Mouse (Mus musculus): ENCODE data around the gene Dhps. TPM values are rescaled to one million over a fixed set of nuclear protein-coding genes. Genes with fewer than 3 reads are reported as not detected.
"Not testable (repeated sequence)": the region's sequence is repeated elsewhere in the genome, so short reads cannot be mapped to it uniquely, and the experiment has no call there.

Dhps gene
- total RNA-seq, 2 experiments from 2014 or later, result 57.9 to 67.6 TPM

DNA sequence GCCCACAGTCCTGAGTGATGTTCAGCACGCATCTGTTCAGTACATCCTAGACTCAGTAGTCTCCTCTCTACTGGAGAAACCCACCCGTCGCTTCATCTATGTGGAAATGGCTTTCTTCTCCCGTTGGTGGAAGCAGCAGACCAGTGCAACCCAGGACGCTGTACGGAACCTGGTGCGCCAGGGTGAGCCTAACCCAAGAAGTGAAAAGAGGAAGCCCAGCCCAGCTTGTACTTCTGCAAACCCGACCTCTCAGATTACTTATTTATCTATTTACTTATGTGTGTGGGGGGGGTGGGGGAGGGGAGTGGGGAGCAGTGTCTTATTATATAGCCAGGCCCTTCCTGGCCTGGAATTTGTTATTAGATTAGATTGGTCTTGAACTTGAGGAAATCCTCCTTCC is 13.1 kb downstream of the Dhps start:
- intact Hi-C loops (cut with DNase I), result loop anchor here (10.0 kb wide), 1 partner anchor 210 kb away; the partner anchor contains the start of genes Orc6 and Vps35
- DNase-seq (ENCODE audit: low spot score in 2 of 2), result no peak

GRCm38 (mm10) chr8:85086238-85086637 is 14.7 kb downstream of the Dhps start:
- intact Hi-C loops (cut with DNase I), result loop anchor here (10.0 kb wide), 1 partner anchor 209 kb away; the partner anchor contains the start of genes Orc6 and Vps35
- no peak for DNase-seq (ENCODE audit: low spot score in 2 of 2)

DNA sequence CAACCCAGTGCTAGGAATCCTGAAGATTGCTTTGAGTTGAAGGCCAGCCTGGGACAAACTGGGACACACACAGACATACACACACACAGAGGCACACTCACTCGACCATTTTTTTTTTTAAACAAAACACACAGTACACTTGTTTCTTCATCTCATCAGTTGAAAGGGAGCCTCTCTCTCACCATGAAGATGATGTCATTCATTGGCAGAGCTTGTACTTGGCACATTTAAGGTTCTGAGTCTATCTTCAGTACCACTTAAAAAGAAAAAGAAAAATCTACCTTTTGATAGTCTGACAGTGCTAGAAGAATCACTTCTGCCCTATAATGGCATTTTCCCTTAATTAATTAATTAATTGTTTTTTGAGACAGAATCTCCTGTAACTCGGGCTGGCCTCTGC is 17.2 kb downstream of the Dhps start:
- DNase-seq (ENCODE audit: low spot score in 2 of 2), result no peak
- intact Hi-C loops (cut with DNase I), result loop anchor here (10.0 kb wide), 1 partner anchor 206 kb away; the partner anchor contains the start of genes Orc6 and Vps35

- no peak for DNase-seq (ENCODE audit: low spot score in 2 of 2)
- intact Hi-C loops (cut with DNase I), result no loop called here
These were observed 19.3 kb downstream of the Dhps start for GRCm38 (mm10) chr8:85090856-85091255.

GRCm38 (mm10) chr8:85091526-85092090 is 20.1 kb downstream of the Dhps start:
- intact Hi-C loops (cut with DNase I), result no loop called here

DNA sequence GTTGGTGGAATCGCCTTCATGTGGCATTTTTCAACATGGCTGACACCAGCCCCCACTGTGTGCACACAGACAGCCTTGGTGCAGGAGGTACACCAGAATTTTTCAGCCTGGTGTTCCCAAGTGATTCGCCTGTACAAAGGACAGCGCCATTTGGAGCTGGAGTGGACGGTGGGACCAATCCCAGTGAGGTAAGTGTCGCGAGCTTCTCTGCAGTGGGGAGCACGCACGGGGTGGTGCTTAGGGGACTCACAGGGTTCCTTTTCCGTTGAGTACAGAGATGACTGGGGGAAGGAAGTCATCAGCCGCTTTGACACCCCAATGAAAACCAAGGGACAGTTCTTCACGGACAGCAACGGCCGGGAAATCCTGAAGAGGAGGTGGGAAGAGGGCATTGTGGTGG is 23.5 kb downstream of the Dhps start:
- DNase-seq (ENCODE audit: low spot score in 2 of 2), result no peak
- intact Hi-C loops (cut with DNase I), result no loop called here

More at GRCm38 (mm10) chr8:85091526-85092090, 20.1 kb downstream of the Dhps start:
- DNase-seq (ENCODE audit: low spot score in 2 of 2), result no peak

GRCm38 (mm10) chr8:85095566-85095965 is 24.0 kb downstream of the Dhps start:
- no peak for DNase-seq (ENCODE audit: low spot score in 2 of 2)
- intact Hi-C loops (cut with DNase I), result no loop called here

DNA sequence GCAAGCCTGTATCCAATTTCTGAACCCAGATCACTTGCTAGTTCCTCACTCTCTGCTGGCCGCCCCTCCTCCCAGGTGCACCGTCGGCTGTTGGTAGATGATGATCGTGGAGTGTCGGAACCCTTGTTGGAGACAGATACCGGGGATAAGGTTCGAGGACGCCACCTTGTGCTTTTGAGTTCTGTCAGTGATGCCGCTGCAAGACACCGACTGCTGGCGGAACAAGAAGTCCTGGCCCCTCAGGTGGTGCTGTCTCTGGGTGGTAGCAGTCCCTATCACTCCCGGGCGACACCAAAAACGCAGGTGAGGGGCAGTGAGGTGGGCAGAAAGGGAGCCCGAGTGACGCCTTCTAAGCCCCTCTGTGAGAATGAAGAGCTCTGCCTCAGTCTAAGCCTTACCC is 24.6 kb downstream of the Dhps start:
- no peak for DNase-seq (ENCODE audit: low spot score in 2 of 2)
- intact Hi-C loops (cut with DNase I), result no loop called here

DNA sequence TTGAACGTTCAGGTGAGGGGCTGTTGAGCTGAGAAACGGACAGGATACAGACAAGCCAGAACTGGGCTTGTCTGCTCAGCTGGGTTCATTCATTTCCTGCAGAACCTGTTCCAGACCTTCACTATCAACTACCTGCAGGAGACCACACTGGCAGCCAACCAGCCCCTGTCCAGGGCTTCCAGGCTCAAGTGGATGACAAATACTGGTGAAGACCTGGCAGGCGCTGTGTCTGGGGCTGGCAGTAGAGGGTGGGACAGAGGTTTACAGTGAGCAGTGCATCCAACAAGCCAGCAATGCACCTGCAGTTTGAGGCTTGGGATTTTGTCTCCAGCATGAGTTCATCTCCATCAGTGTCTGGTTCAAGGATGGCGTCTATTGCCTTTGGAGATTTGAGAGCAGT is 25.3 kb downstream of the Dhps start:
- DNase-seq (ENCODE audit: low spot score in 2 of 2), result no peak
- intact Hi-C loops (cut with DNase I), result no loop called here

- no peak for DNase-seq (ENCODE audit: low spot score in 2 of 2)
- intact Hi-C loops (cut with DNase I), result no loop called here
These were observed 28.6 kb downstream of the Dhps start for GRCm38 (mm10) chr8:85100076-85100665.

- intact Hi-C loops (cut with DNase I), result no loop called here
- DNase-seq (ENCODE audit: low spot score in 2 of 2), result no peak
These were observed 41.7 kb downstream of the Dhps start for GRCm38 (mm10) chr8:85113241-85113640.

DNA sequence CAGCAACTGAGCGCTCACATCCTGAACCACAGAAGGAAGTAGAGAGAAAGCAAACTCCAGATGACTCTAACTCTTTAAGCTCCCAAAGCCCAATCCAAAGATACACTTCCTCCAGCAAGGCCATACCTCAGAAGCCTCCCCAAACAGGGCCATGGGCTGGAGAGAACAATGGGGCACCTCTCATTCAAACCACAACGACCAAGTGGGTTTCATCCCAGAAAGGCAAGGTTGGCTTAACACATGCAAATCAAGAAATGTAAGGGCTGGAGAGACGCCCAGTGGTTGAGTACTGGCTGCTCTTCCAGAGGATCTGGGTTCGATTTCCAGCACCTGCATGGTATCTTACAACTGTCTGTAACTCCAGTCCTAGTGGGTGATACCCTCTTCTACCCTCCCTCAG is 43.9 kb downstream of the Dhps start:
- no peak for DNase-seq (ENCODE audit: low spot score in 2 of 2)
- intact Hi-C loops (cut with DNase I), result no loop called here

DNA sequence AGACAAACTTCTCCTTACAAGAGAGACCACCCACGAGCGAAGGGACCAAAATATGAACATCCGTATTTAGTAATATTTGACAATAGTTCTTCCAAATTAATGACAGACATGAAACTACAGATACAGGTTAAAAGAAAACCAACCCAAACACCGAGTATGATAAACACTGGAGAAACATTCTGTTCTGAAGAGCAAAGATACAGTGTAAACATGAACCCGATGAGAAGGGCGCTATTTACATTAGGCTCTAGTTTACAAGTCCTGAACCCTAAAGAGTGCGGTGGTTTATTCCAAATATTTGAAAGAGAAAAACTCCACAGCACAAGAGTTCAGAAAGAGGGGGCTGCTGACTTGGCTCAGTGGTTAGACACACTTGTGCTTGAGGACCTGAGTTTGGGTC is 45.4 kb downstream of the Dhps start:
- DNase-seq (ENCODE audit: low spot score in 2 of 2), result no peak
- intact Hi-C loops (cut with DNase I), result no loop called here

GRCm38 (mm10) chr8:85119052-85119981 is 47.8 kb downstream of the Dhps start:
- intact Hi-C loops (cut with DNase I), result no loop called here
- DNase-seq (ENCODE audit: low spot score in 2 of 2), result peak; percentile 76 to 83

GRCm38 (mm10) chr8:85120251-85120650 is 48.7 kb downstream of the Dhps start:
- DNase-seq (ENCODE audit: low spot score in 2 of 2); intact Hi-C loops (cut with DNase I): not testable (repeated sequence)

DNA sequence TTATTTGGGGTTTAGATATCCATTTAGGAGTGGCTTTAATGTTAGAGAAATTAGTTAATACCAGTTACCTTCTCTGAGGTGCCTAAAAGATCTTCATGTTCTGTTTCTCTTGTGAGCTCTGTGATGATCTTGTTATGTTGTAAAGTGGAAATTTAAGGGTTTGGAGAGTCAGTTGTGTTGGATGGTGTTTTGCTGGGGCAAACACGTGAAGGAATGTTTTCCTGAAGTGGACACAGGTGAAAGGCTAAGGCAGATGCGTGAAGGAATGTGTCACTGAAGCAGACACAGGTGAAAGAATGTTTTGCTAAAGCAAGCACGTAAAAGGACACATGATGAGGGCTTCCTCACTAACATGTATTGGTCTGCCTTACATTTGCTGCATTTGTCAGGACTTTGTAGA is 51.4 kb downstream of the Dhps start, which contains the start of gene Zfp791:
Gene Zfp791 (minus strand): TSS at position 101 of the 400 bp plus-strand sequence.
- DNase-seq (ENCODE audit: low spot score in 2 of 2), result no peak
- intact Hi-C loops (cut with DNase I), result no loop called here

- intact Hi-C loops (cut with DNase I), result no loop called here
- DNase-seq (ENCODE audit: low spot score in 2 of 2), result no peak
These were observed 52.1 kb downstream of the Dhps start for GRCm38 (mm10) chr8:85123691-85124090.

All from left cerebral cortex, postnatal 14 days (tissue).